Mouse (Mus musculus): ENCODE measurements around the gene A930033H14Rik. TPM values are rescaled to one million over a fixed set of nuclear protein-coding genes. Genes with fewer than 3 reads are reported as not detected.

Gene A930033H14Rik
- polyA plus RNA-seq (2014; fragmentation: Illumina TruSeq; extraction: RNeasy Lipid Tissue Mini Kit (QIAGEN cat#74804); ENCODE audit: low read depth, low replicate concordance): 1.1 TPM

GRCm38 (mm10) chr10:69212542-69213440, at the start of gene A930033H14Rik:
Gene A930033H14Rik (minus strand): TSS chr10:69213098.

Other genes with a start within 250 kb of the A930033H14Rik start
- gene Rhobtb1, start 61.7 kb downstream of the A930033H14Rik start, polyA plus RNA-seq (2014; fragmentation: Illumina TruSeq; extraction: RNeasy Lipid Tissue Mini Kit (QIAGEN cat#74804); ENCODE audit: low read depth, low replicate concordance): 19.1 TPM
- 2.3 TPM for gene Cdk1, start 139.8 kb upstream of the A930033H14Rik start, polyA plus RNA-seq (2014; fragmentation: Illumina TruSeq; extraction: RNeasy Lipid Tissue Mini Kit (QIAGEN cat#74804); ENCODE audit: low read depth, low replicate concordance)
- 9.9 TPM for gene Ank3, start 185.7 kb upstream of the A930033H14Rik start, polyA plus RNA-seq (2014; fragmentation: Illumina TruSeq; extraction: RNeasy Lipid Tissue Mini Kit (QIAGEN cat#74804); ENCODE audit: low read depth, low replicate concordance)